Mouse (Mus musculus): ENCODE results near the gene 7530416G11Rik. TPM values are rescaled to one million over a fixed set of nuclear protein-coding genes. Genes with fewer than 3 reads are reported as not detected.

The 7530416G11Rik gene
- polyA plus RNA-seq, 1 experiment from 2014 or later = not detected

DNA sequence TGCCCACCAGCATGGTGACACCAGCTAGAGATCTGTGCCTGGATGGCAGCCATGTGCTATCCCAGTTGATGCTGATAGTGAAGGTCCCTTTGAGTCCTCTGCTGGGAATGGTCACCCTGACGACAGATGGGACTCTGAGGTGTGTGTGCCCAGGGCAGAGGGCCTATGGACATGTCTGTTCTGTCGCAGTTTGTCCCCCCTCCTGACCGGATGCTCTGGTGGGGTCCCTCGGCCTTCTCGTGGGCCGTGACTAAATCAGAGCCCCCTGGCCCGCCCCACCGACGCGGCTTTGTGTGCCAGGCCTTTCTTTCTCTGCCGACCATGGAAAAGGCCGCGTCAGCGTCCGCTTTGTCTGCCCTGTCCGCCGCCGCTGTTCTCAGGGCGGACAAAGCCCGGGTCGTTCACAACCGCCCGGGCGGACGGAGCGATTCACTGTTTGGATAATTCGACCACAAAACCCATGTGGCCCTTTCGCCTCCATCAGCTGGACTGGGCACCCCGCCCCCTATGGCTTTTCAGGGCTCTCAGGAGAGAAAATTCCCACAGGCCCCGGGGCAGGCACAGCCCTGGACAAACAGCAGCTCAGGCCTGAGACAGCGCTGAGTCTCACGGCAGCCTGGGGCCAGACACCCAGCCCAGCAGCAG, 4.5 kb upstream of the 7530416G11Rik start:
- 85% methylated on average over 32 of the region's 32 CpGs for WGBS
- no peak overlapping the region for H3K27ac ChIP-seq
- peaks cover 14% of the 10 kb centered on the region for H3K4me1 ChIP-seq
- H3K4me3 ChIP-seq = no peak overlapping the region
- no peaks in the 10 kb centered on the region for H3K9me3 ChIP-seq (replicated peaks)
- DNase-seq (ENCODE audit: low spot score) = no peak
- H3K27me3 ChIP-seq (ENCODE audit: low read depth, poor library complexity, severe bottlenecking) = no peaks in the 10 kb centered on the region
- no peaks in the 10 kb centered on the region for H3K36me3 ChIP-seq

DNA sequence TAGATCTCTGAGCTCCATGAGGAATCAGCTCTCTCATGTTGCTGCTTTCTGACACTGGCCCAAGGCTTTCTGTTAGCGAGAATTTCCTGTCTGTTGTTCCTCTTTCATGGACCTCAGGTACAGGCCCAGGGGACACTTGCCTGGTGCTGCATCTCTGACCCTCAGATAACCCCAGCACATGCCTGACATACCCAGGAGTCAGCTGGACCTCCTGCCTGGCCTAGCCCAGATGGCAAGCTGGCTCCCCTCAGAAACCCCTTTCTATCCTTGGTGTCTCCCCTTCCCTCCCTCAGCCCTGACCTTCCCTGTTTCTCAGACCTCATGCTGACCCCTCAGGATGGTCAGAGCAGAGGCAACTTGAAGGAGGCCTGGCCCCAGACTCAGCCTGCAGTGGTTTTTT, 3.7 kb upstream of the 7530416G11Rik start:
- H3K9me3 ChIP-seq (replicated peaks) = no peaks in the 10 kb centered on the region
- H3K27ac ChIP-seq = no peak overlapping the region
- H3K4me3 ChIP-seq = no peak overlapping the region
- no peaks in the 10 kb centered on the region for H3K36me3 ChIP-seq
- WGBS = 67% methylated on average over 1 of the region's 1 CpGs
- H3K27me3 ChIP-seq (ENCODE audit: low read depth, poor library complexity, severe bottlenecking) = no peaks in the 10 kb centered on the region
- H3K4me1 ChIP-seq = peaks cover 14% of the 10 kb centered on the region
- DNase-seq (ENCODE audit: low spot score) = no peak

DNA sequence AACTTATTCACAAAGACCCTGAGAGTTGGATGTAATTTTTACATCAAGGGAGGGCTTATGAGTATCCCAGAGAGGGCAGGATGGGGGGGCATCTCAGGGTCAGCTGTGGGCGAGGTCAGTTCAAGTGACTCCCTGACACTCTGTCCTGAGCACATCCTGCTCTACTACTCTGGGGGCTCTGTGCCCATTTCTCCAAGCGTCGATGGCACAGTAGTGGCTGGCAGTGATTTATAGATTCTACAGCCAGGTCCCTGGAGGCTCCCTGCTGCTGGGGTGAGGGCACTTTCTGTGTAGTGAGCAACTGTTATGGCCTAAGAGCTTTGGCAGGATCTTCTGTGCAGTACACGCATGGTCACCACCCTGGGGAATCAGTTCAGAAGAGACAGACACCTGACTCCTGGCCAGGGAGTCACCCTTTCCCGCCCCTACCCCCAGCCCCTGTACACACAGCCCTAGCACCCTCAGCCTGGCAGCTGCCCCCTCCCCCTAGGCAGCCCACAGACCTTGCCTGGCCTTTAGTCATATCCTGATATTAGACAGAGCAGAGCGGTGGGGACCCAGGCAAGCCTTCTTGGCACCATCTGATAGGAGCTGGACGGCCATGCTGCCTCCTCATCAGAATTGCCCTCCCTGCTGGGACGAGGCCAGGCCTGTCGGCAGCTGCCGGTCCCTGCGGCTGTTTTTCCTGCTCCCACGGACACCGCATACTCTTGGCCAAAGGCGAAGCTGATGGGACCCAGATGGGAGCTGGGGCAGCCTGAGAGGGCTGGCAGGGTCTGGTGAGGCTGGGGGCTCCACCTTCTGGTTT, 2.3 kb upstream of the 7530416G11Rik start:
- Histone ChIP-seq H3K27me3 (ENCODE audit: low read depth, poor library complexity, severe bottlenecking) (0 out of 2 replicates have a peak, but pooled peaks cover under 1% of the 10 kb centered on the region), H3K4me1 (peaks cover 14% of the 10 kb centered on the region), H3K9me3 (replicated peaks) (no peaks in the 10 kb centered on the region), H3K4me3 (no peak overlapping the region), H3K36me3 (no peaks in the 10 kb centered on the region), H3K27ac (0 out of 2 replicates have a peak overlapping the region, but pooled peaks have one; percentile 0)
- DNase-seq (ENCODE audit: low spot score) = no peak
- WGBS = 56% methylated on average over 14 of the region's 14 CpGs

DNA sequence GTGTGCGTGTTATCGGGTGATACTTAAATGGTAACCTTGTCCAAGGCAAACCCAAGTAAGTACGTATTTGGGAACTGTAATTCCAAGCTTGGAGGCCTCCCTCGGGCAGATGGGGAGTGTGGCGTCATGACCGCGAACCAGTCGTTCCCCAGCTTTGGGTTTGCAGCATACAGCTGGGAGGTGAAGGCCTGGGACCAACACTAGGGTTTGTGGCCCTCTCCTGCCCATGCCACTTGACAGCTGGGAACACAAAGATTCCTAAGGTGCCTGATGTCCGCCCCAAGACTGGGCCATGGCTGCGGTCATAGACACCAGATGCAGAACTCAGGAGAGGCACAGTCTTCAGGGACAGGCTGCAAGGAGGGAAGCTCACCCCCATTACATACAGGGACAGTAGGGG, 2.8 kb downstream of the 7530416G11Rik start:
- peaks cover 7% of the 10 kb centered on the region for H3K4me1 ChIP-seq
- no peaks in the 10 kb centered on the region for H3K9me3 ChIP-seq (replicated peaks)
- 88% methylated on average over 10 of the region's 10 CpGs for WGBS
- no peaks in the 10 kb centered on the region for H3K36me3 ChIP-seq
- H3K27ac ChIP-seq = no peak overlapping the region
- H3K27me3 ChIP-seq (ENCODE audit: low read depth, poor library complexity, severe bottlenecking) = peaks cover 47% of the 10 kb centered on the region
- DNase-seq (ENCODE audit: low spot score) = no peak
- H3K4me3 ChIP-seq = no peak overlapping the region

DNA sequence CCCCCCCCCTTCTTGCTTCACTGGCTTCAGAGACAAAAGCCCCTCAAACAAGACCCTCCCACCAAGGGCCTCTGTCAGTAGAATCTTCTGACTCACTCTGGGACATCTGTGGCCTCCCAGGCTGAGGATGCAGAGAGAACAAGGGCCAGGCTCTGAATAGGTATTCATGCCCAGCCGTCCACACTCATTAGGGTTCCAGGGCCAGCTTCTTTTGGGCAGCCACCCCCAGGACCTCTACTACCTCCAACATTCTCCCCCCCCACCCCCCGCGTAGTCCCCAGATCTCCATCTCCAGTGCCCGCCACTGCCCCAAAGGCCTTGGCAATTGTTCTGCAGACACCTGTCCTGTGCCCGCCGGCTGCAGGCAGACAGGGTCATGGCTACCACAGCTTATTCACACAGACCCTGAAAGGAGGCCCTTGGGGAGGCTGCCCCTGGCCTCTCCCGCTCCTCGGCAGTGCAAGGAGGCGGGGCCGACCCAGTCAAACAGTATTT, 5.0 kb downstream of the 7530416G11Rik start:
- Histone ChIP-seq H3K27me3 (ENCODE audit: low read depth, poor library complexity, severe bottlenecking) (peaks cover 70% of the 10 kb centered on the region), H3K4me1 (peaks cover 12% of the 10 kb centered on the region)

DNA sequence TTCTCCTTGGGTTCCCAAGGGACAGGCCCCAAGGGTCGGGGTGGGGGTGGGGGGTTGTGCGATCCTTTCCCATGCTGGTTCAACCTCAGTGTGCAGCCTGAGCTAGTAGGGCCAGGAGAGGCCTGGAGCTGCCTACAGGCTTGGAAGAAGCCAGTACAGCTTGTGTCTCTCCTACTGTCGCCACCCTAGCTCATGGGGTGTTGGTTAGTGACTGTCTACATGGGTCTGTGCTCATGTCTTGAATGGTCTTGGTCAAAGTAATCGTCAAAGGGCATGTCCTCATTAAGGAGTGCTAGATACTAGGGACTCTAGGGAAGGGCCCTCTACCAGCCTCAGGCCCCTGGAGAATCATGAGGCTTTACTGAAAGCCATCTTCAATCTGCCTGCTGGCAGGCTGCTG, 5.5 kb downstream of the 7530416G11Rik start:
- H3K27me3 ChIP-seq (ENCODE audit: low read depth, poor library complexity, severe bottlenecking) = peaks cover 75% of the 10 kb centered on the region
- H3K9me3 ChIP-seq (replicated peaks) = no peaks in the 10 kb centered on the region
- H3K27ac ChIP-seq = no peak overlapping the region
- 87% methylated on average over 4 of the region's 4 CpGs for WGBS
- DNase-seq (ENCODE audit: low spot score) = no peak
- H3K4me3 ChIP-seq = no peak overlapping the region
- H3K4me1 ChIP-seq = peaks cover 12% of the 10 kb centered on the region
- no peaks in the 10 kb centered on the region for H3K36me3 ChIP-seq

More for the DNA sequence above, 5.0 kb downstream of the 7530416G11Rik start:
- Histone ChIP-seq H3K9me3 (replicated peaks) (no peaks in the 10 kb centered on the region), H3K4me3 (no peak overlapping the region), H3K36me3 (no peaks in the 10 kb centered on the region), H3K27ac (no peak overlapping the region)
- DNase-seq (ENCODE audit: low spot score) = no peak
- 67% methylated on average over 10 of the region's 10 CpGs for WGBS

DNA sequence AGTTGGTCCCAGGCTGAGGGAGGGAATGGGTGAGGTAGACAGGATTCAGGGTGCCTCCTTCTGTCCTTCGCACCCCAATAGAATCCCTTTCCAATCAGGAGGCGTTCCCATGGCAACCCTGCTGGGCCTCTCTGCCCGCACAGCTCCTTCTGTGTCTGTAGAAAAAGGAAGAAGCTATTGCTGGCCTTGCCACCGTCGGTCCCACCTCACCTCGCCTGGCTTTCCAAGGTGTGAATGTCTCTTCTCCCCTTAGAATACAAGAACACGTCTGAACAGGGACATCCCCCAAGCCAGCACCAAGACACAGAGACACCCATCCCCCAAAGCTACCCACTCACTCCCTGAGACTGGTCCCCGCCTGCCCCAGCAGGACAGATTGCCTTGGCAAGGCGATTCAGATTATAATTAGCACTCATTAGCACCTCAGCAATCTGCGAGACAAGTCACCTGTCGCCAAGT, 8.8 kb downstream of the 7530416G11Rik start:
- 11% methylated on average over 11 of the region's 11 CpGs for WGBS
- H3K27me3 ChIP-seq (ENCODE audit: low read depth, poor library complexity, severe bottlenecking) = peaks cover 79% of the 10 kb centered on the region
- H3K4me1 ChIP-seq = peaks cover 12% of the 10 kb centered on the region
- H3K4me3 ChIP-seq = no peak overlapping the region
- H3K27ac ChIP-seq = no peak overlapping the region
- no peak for DNase-seq (ENCODE audit: low spot score)
- no peaks in the 10 kb centered on the region for H3K9me3 ChIP-seq (replicated peaks)
- no peaks in the 10 kb centered on the region for H3K36me3 ChIP-seq

DNA sequence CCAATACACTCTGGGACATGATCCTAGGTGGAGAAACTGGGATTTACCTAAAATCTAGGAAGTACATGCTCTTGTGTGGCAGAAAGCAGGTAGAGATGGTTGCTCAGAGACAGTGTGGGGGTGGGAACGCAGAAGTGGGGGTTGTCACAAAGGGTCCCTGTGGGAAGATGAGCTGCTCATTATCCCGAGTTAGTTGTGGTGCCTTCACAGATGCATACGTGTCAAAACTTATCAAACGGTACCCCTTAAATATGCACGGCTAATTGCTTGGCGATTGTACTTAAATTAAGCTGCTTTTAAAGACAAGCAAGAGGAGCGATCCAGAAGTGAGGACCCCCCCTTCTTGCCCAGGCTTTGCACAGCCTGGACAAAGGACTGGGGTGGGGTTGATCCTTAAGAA, 13.3 kb downstream of the 7530416G11Rik start:
- Histone ChIP-seq H3K4me3 (no peak overlapping the region), H3K36me3 (no peaks in the 10 kb centered on the region), H3K27ac (no peak overlapping the region), H3K9me3 (replicated peaks) (no peaks in the 10 kb centered on the region), H3K27me3 (ENCODE audit: low read depth, poor library complexity, severe bottlenecking) (peaks cover 38% of the 10 kb centered on the region), H3K4me1 (peaks cover 8% of the 10 kb centered on the region)
- no peak for DNase-seq (ENCODE audit: low spot score)
- 86% methylated on average over 7 of the region's 7 CpGs for WGBS

DNA sequence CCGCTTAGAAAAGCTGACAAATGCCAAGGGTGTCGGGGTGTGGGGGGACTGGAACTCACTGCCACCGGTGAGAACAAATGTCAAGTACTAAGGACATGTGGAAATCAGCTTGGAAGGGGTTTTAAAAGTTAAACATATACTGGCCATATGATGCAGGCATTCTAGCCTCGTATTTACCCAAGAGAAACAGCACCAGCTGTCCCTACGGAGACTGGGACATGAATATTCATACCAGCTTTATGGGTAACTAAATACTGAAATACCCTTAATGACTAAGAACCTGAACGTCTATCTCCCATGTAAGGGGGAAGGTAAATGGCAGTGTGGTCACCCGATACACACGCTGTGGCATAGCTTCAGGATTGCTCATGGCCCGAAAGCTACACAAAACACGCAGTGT, 14.1 kb downstream of the 7530416G11Rik start:
- no peak overlapping the region for H3K4me3 ChIP-seq
- peaks cover 30% of the 10 kb centered on the region for H3K27me3 ChIP-seq (ENCODE audit: low read depth, poor library complexity, severe bottlenecking)
- H3K4me1 ChIP-seq = peaks cover under 1% of the 10 kb centered on the region; the same call in 1 of the 2 replicates
- H3K36me3 ChIP-seq = no peaks in the 10 kb centered on the region
- no peaks in the 10 kb centered on the region for H3K9me3 ChIP-seq (replicated peaks)
- no peak for DNase-seq (ENCODE audit: low spot score)
- 84% methylated on average over 10 of the region's 10 CpGs for WGBS
- H3K27ac ChIP-seq = no peak overlapping the region

DNA sequence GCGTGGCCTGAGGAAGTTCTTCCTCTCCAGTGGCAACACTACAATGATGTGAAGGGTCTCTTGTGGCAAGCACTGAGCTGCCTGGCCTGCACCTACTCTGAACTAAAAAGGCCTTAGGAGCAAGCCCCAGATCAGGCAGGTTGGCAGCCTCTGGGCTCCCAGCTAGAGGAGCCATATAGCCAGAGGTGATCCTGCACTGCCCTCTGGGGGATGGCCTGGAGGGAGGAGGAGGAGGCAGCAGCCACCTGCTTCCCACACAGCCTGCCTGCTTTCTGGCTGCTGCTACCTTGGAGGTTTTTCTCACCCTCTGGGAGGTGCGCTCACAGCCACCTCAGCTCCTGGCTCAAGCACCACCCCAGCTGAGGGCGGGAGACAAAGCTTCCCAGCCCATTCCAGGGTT, 22.4 kb downstream of the 7530416G11Rik start:
- Histone ChIP-seq H3K27me3 (ENCODE audit: low read depth, poor library complexity, severe bottlenecking) (peaks cover 44% of the 10 kb centered on the region), H3K27ac (no peak overlapping the region), H3K4me3 (no peak overlapping the region), H3K36me3 (no peaks in the 10 kb centered on the region), H3K9me3 (replicated peaks) (no peaks in the 10 kb centered on the region), H3K4me1 (no peaks in the 10 kb centered on the region; the same call in 1 of the 2 replicates)
- 34% methylated on average over 3 of the region's 3 CpGs for WGBS
- DNase-seq (ENCODE audit: low spot score) = no peak

DNA sequence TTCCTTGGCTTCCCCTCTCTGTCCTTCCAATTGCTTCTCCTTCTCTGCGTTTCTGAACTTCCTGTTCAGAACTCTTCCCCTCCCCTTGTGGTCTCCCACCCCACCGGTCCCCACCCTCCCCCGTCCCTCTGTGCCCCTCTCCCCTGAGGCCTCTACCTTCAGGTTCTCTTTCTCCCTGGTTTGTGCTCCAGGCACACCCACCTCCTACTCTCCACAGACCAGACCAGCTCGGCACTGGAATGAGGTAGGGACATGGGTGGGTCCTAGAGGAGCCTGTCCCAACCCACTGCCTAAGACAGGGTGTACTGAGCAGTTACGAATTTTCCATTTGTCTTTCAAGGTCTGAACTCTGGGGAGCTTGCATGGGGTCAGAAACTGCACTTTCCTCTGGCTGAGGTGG, 23.1 kb downstream of the 7530416G11Rik start:
- no peaks in the 10 kb centered on the region for H3K36me3 ChIP-seq
- H3K27me3 ChIP-seq (ENCODE audit: low read depth, poor library complexity, severe bottlenecking) = peaks cover 44% of the 10 kb centered on the region
- DNase-seq (ENCODE audit: low spot score) = no peak
- no peak overlapping the region for H3K4me3 ChIP-seq
- whole genome bisulfite sequencing = 64% methylated on average over 5 of the region's 5 CpGs
- no peak overlapping the region for H3K27ac ChIP-seq
- H3K9me3 ChIP-seq (replicated peaks) = no peaks in the 10 kb centered on the region
- H3K4me1 ChIP-seq = no peaks in the 10 kb centered on the region; the same call in 1 of the 2 replicates

DNA sequence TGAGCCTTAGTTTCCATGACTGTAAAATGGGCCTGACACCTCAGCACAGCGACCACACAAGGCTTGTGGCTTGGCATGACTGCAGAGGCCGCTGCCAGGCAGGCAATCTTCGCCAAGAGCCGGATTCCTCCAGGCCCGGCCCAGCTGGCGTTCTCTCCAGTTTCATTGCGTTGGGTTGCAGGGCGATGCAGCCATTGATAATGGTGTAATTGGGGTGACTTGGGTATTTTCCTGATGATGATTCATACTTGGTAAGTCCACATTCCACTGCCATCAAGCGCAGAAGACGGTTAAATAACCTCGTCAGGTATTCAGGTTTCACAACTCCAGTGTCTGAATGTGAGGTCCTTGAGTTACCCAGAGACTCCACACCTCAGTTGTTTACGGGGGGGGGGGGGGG, 23.7 kb downstream of the 7530416G11Rik start:
- H3K4me1 ChIP-seq = no peaks in the 10 kb centered on the region; the same call in 1 of the 2 replicates
- H3K9me3 ChIP-seq (replicated peaks) = no peaks in the 10 kb centered on the region
- H3K36me3 ChIP-seq = no peaks in the 10 kb centered on the region
- WGBS = 83% methylated on average over 12 of the region's 12 CpGs
- H3K4me3 ChIP-seq = no peak overlapping the region
- peaks cover 44% of the 10 kb centered on the region for H3K27me3 ChIP-seq (ENCODE audit: low read depth, poor library complexity, severe bottlenecking)
- H3K27ac ChIP-seq = no peak overlapping the region
- DNase-seq (ENCODE audit: low spot score) = no peak

DNA sequence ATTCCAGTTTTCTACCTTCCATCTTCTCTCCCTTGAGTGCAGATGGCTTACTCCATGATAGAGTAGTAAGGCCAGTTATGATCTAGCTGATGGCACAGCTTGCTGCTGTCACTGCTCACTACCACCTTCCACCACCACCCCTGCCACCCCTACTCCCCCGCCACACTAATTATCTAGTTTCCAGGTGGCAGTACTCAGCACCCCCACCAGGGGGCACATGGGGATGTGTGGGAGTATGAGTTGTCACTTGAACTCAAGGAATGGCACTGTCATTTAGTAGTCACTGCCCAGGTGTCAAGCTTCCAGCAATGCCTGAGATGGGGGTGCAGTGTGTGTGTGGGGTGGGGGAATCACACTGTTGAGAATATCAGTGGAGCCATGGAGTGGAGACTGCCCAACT, 25.4 kb downstream of the 7530416G11Rik start:
- DNase-seq (ENCODE audit: low spot score) = peak; percentile 79
- H3K4me1 ChIP-seq = no peaks in the 10 kb centered on the region; the same call in 1 of the 2 replicates
- no peak overlapping the region for H3K4me3 ChIP-seq
- no peak overlapping the region for H3K27ac ChIP-seq
- peaks cover 31% of the 10 kb centered on the region for H3K27me3 ChIP-seq (ENCODE audit: low read depth, poor library complexity, severe bottlenecking)
- H3K36me3 ChIP-seq = no peaks in the 10 kb centered on the region
- WGBS = 15% methylated on average over 1 of the region's 1 CpGs
- no peaks in the 10 kb centered on the region for H3K9me3 ChIP-seq (replicated peaks)
